Mouse (Mus musculus) left cerebral cortex, adult 11 months (tissue): Measurements from ENCODE around the gene Olfr1192-ps1.
"Not testable (repeated sequence)": the region's sequence is repeated elsewhere in the genome, so short reads cannot be mapped to it uniquely, and the experiment has no call there.

Experiments
- DNase-seq: peaks from one replicate; pipeline ENCODE4 v3.0.0; 2022; ENCODE audit warnings: low spot score

Gene Olfr1192-ps1

GRCm38 (mm10) chr2:88648209-88648608 lies at the start of gene Olfr1192-ps1:
TSS of gene Olfr1192-ps1 (plus strand) at chr2:88648509.
- DNase-seq = no peak

DNA sequence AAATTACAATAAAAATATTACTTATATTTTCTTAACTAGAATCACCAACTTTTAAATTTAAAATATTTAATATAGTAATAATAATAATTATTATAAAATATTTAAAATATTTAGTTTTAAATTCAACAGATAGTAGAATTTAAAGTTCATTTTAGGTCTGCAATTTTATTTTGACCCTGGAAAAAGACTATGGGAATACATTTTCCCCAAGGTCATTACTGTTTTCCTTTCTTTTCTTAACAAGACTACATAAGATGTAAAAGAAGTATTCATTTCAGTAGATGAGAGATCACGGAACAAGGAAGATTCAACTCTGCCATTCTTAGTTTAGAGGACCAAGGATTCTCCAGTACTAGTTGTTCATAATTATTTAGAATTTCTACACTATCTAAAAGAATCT lies 8.1 kb upstream of the Olfr1192-ps1 start, which contains the start of gene Olfr1191-ps1:
TSS of gene Olfr1191-ps1 (plus strand) at position 301 of the 400 bp plus-strand sequence.
- DNase-seq = not testable (repeated sequence)

- DNase-seq = not testable (repeated sequence)
Observed at GRCm38 (mm10) chr2:88675328-88675727, 27.0 kb downstream of the Olfr1192-ps1 start, which contains the start of gene Olfr1193. TSS of gene Olfr1193 (plus strand) at chr2:88675628.

GRCm38 (mm10) chr2:88689087-88689486 lies 40.8 kb downstream of the Olfr1192-ps1 start, which contains the start of gene Olfr1195:
TSS of gene Olfr1195 (minus strand) at chr2:88689187.
- DNase-seq = no peak

DNA sequence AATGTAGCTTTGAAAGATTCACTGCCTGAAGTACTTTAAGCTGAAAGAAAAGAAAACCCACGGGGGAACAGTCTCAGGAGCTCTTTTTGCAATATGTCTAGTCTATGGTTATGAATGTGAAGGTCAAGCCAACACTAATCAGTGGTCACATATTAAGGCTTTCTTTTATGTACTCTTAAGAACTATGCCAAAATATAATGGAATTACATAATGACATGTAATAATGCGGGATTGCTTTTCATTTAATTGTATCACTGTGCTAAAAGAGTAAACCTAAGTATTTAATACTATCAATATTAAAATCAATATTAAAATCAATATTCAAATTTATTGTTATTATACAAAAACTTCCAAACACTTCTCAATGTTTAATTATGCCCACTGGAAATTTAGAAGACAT lies 56.2 kb downstream of the Olfr1192-ps1 start, which contains the start of gene Olfr1196:
TSS of gene Olfr1196 (minus strand) at position 101 of the 400 bp plus-strand sequence.
- no peak for DNase-seq
